Mouse (Mus musculus) midbrain, embryonic 12.5 days (tissue): ENCODE results near the gene E2f8. TPM values are rescaled to one million over a fixed set of nuclear protein-coding genes. Genes with fewer than 3 reads are reported as not detected.

Experiments
- ATAC-seq: fragments of 200-750 bp; cut with Nextera tagmentation; 2 replicates; pipeline ENCODE4 v1.8.0; 2017; ENCODE audit warnings: low read depth, moderate TSS enrichment, moderate library complexity; ENCODE audit not compliant: low FRiP score
- H3K27ac ChIP-seq: fragments of 300-500 bp; sonication (generic); replicated peaks from 2 replicates; pipeline ENCODE4 v1.5.1; 2016; ENCODE audit warnings: mild to moderate bottlenecking
- H3K27me3 ChIP-seq: fragments of 300-500 bp; sonication (generic); 2 replicates; pipeline ENCODE4 v1.6.1; 2016; ENCODE audit warnings: mild to moderate bottlenecking
- H3K36me3 ChIP-seq: fragments of 300-500 bp; sonication (generic); 2 replicates; pipeline ENCODE4 v1.6.1; 2016
- H3K4me1 ChIP-seq: fragments of 300-500 bp; sonication (generic); 2 replicates; pipeline ENCODE4 v1.6.1; 2016
- H3K4me2 ChIP-seq: fragments of 300-500 bp; sonication (generic); replicated peaks from 2 replicates; pipeline ENCODE4 v1.6.1; 2016; ENCODE audit warnings: mild to moderate bottlenecking, moderate library complexity
- H3K4me3 ChIP-seq: fragments of 300-500 bp; sonication (generic); 2 replicates; pipeline ENCODE4 v1.5.1; 2016; ENCODE audit warnings: mild to moderate bottlenecking
- H3K9ac ChIP-seq: fragments of 300-500 bp; sonication (generic); replicated peaks from 2 replicates; pipeline ENCODE4 v1.6.1; 2016; ENCODE audit warnings: mild to moderate bottlenecking, moderate library complexity
- H3K9me3 ChIP-seq: fragments of 300-500 bp; sonication (generic); 2 replicates; pipeline ENCODE4 v1.6.1; 2016; ENCODE audit warnings: mild to moderate bottlenecking
- WGBS: fragments of 180-500 bp; shearing (Covaris S2); methylation state at CpG from one replicate; pipeline ENCODE4 v1.1.7; 2016; 5-methylcytosine and 5-hydroxymethylcytosine counted together
- polyA plus RNA-seq: library from polyadenylated mRNA; unstranded; fragments of >200 nt; fragmentation: Nextera tagmentation; extraction: Ambion mirVana; gene quantifications from 2 replicates; pipeline ENCODE4 v1.2.1, GENCODE M21; 2016

The E2f8 gene
- polyA plus RNA-seq, 1 experiment from 2014 or later, result 12.8 TPM

DNA sequence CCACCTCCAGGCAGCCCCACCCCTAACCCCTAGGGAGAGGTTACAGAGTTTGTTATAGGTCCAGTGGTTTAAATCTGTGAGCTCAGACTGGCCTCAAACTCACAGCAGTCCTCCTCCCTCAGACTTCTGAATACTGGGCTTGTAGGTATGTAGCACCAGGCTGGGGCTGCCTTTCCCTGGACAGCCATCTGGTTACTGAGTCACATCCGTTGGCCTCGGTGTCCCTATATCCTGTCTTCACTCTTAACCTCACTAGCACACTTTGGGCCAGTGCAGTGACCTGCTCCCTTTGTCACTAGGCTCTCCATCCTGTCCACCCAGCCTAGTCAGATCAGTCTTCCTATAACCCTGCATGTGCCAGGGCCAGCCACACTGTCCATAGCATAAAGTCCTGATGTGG lies 7.4 kb upstream of the E2f8 start:
- Histone ChIP-seq H3K9ac (no peak overlapping the region), H3K36me3 (no peaks in the 10 kb centered on the region), H3K27ac (no peak overlapping the region), H3K4me2 (no peak overlapping the region), H3K4me3 (no peak overlapping the region), H3K27me3 (peaks cover 63% of the 10 kb centered on the region), H3K4me1 (peaks cover 23% of the 10 kb centered on the region), H3K9me3 (no peaks in the 10 kb centered on the region)
- 68% methylated on average over 2 of the region's 2 CpGs for WGBS
- ATAC-seq, result no peak

DNA sequence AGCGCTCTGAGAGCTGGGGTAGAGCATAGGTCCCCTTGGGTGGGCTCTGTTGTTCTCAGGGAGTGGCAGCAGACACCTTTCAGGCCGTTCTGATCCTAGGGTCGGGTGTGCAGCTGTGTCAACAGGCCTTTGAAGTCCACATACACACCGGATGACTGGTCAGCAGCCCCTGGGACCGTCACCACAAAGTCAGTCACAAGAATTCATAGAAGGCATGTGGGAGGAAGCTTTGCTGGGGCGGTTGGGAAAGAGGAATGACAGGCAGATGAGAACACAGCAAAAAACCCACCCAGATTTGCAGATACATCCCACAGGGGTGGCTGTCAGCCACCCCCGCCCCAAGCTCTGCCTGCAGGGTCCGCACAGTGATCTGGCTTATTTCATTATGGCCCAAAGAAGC lies 6.6 kb upstream of the E2f8 start:
- peaks cover 23% of the 10 kb centered on the region for H3K4me1 ChIP-seq
- H3K4me3 ChIP-seq, result no peak overlapping the region
- no peaks in the 10 kb centered on the region for H3K36me3 ChIP-seq
- ATAC-seq, result no peak
- no peak overlapping the region for H3K9ac ChIP-seq
- no peaks in the 10 kb centered on the region for H3K9me3 ChIP-seq
- H3K4me2 ChIP-seq, result no peak overlapping the region
- no peak overlapping the region for H3K27ac ChIP-seq
- H3K27me3 ChIP-seq, result peaks cover 63% of the 10 kb centered on the region
- 35% methylated on average over 8 of the region's 8 CpGs for WGBS

DNA sequence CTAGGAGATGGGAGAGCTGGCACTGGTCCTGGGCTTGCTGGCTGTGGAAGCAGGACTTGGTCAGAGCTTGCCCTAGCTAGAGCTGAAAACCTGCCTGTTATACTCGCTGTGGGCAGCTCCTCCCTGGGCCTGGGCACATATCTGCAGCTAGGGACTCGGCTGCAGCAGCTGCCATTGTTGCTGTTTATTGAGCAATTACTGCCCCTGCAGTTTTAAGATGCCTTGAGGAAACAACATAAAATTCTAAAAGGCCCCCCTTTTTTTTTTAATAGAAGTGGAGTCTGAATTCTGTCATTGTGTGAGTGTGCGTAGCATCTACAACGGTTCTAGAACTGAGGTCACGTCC lies 2.8 kb upstream of the E2f8 start:
- H3K27ac ChIP-seq, result no peak overlapping the region
- no peak overlapping the region for H3K4me3 ChIP-seq
- WGBS, result 80% methylated on average over 5 of the region's 5 CpGs
- no peaks in the 10 kb centered on the region for H3K9me3 ChIP-seq
- H3K27me3 ChIP-seq, result peaks cover 70% of the 10 kb centered on the region
- no peak for ATAC-seq
- no peaks in the 10 kb centered on the region for H3K36me3 ChIP-seq
- no peak overlapping the region for H3K9ac ChIP-seq
- H3K4me1 ChIP-seq, result peaks cover 29% of the 10 kb centered on the region
- H3K4me2 ChIP-seq, result no peak overlapping the region

DNA sequence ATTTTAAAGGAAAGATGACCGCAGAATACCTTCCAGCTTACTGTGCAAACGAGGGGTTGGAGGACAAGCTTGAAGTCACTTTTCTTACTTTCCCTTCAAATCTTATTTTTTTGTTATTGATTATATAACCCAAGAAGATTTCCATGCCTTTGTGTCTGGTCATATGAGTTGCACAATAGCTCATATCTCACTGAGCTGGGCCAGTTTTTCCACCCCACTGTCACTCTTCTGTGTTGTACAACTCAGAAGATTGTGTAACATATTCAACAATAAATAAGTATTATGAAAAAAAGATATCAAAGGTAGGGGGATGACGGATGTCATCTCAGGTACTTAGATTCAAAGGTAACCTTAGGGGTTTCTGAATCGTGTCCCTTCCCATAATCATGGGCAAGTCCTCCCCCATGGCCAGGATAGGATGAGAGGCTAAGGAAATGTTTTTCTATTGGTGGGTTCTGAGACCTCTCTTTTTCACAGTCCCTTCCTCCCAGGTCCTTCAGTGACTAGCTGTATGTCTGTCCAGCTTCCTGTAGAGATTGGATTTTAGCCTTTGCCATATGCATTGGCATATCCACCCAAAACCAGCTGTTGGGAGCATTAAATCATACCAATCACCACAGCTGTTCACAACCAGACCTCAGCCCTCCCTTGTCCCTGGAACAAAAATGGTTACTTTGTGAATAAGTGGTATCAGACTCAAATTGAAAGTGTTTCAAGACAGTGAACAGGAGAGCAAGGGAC lies 2.3 kb upstream of the E2f8 start:
- Histone ChIP-seq H3K36me3 (no peaks in the 10 kb centered on the region), H3K27me3 (peaks cover 66% of the 10 kb centered on the region), H3K4me3 (no peak overlapping the region), H3K4me1 (peaks cover 31% of the 10 kb centered on the region), H3K9me3 (no peaks in the 10 kb centered on the region), H3K27ac (no peak overlapping the region), H3K9ac (no peak overlapping the region), H3K4me2 (no peak overlapping the region)
- 83% methylated on average over 4 of the region's 4 CpGs for WGBS
- no peak for ATAC-seq

DNA sequence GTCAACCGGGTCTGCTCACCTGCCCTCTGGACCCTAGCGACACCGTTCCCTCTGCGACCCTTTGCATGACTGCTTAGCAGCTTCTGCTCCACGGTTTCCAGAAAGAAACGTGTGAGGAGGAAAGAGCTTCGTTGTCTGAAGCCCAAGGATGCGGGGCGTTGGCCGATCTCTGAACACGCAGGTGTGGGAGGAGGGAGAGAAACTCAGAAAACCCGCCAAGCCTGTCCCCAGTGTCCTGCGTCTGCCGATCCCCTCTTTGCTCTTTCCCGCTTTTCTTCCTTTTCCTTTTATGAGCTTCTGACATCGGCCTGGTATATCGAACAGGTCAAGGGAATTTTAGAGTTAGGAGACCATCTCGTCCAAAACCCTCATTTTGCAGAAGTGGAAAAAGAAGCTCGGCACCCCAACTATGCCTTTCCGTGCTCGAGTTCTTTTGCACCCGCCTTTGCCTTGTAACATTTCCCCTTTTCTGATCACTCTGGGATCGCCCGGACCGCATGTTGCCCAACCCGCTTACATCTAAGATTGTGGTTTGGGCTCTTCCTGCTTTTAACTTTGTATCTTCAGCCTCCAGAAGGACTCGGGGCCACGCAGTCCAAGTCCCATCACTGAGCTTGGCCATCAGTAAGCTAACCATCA lies 694 bp upstream of the E2f8 start:
- no peak for ATAC-seq
- H3K4me2 ChIP-seq, result peak overlapping the region; percentile 99
- H3K27me3 ChIP-seq, result peaks cover 58% of the 10 kb centered on the region
- peaks cover 21% of the 10 kb centered on the region for H3K4me1 ChIP-seq
- peak overlapping the region; percentile 58 for H3K9ac ChIP-seq
- peaks cover 13% of the 10 kb centered on the region for H3K36me3 ChIP-seq
- no peak overlapping the region for H3K27ac ChIP-seq
- H3K4me3 ChIP-seq, result peak overlapping the region; percentile 82
- no peaks in the 10 kb centered on the region for H3K9me3 ChIP-seq
- WGBS, result 3% methylated on average over 28 of the region's 28 CpGs

DNA sequence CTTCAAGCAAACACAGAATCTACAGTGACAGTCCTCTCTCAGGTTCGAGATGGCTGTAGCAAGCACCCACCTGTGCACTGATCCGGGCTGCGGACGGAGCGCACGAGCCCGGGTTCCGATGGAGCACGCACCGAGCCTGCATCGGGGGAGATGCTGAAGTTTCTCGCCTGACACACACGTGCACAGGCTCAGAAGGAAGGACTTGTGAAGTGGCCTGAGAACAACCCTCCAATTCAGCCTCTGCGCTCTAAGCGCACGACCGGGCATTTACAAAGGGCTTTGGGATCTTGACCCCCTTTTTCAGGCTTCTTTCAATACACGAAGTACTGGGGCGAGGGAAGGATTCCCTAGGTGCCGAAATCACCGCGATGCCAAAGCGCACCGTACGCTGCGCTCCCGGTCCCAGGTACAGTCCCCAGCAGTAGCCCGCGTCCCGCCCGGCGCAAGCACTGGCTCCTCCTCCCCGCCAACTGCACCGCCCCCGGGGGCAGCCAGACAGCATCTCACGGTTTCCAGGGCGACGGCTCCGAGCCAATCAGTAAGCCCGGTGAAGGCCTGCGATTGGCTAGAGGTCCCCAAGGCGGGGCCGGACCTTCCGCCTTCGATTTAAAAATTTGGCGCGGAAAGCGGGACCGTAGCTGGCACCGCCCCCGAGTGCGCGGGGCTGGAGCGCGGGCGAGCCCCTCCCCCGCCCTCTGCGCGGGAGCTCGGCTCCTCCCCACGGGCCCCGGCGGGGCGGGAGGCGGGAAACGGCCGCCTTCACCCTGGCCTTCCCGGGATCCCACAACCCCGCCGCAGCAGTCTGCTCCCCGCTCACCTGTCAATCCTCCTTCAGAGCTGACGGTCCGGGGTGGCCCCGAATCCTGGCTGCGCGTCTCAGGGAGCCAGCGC lies 560 bp downstream of the E2f8 start:
- Histone ChIP-seq H3K27ac (peak overlapping the region; percentile 78), H3K27me3 (peaks cover 51% of the 10 kb centered on the region), H3K4me3 (peak overlapping the region; percentile 82), H3K4me1 (peaks cover 21% of the 10 kb centered on the region), H3K4me2 (peak overlapping the region; percentile 99), H3K36me3 (peaks cover 23% of the 10 kb centered on the region), H3K9ac (peak overlapping the region; percentile 82), H3K9me3 (no peaks in the 10 kb centered on the region)
- WGBS, result under 1% methylated on average over 76 of the region's 77 CpGs
- ATAC-seq, result peak; percentile 98

DNA sequence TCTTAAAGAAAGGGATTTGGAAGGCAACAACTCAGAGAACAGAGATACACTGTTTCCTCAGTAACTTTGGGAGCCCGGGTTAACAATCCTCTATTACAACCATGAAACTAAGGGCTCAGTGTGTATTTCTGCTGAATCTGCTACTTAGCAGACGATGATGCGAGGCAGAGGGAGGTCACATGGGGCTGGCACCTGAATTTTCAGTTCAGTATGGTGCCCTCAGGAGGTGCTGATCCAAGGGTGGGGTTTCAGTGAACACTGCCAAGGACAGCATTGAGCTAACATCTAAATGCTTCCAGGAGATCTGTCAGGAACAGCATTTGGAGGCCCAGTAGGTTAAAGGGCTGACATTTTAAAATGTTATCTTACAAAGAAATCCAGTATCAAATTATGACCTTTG lies 1.8 kb downstream of the E2f8 start:
- 54% methylated on average over 3 of the region's 3 CpGs for WGBS
- Histone ChIP-seq H3K9me3 (no peaks in the 10 kb centered on the region), H3K4me3 (peak overlapping the region; percentile 27), H3K36me3 (peaks cover 36% of the 10 kb centered on the region), H3K4me1 (peaks cover 21% of the 10 kb centered on the region), H3K9ac (0 out of 2 replicates have a peak overlapping the region, but pooled peaks have one; percentile 37), H3K4me2 (peak overlapping the region; percentile 49), H3K27me3 (peaks cover 39% of the 10 kb centered on the region), H3K27ac (no peak overlapping the region)
- ATAC-seq, result no peak

DNA sequence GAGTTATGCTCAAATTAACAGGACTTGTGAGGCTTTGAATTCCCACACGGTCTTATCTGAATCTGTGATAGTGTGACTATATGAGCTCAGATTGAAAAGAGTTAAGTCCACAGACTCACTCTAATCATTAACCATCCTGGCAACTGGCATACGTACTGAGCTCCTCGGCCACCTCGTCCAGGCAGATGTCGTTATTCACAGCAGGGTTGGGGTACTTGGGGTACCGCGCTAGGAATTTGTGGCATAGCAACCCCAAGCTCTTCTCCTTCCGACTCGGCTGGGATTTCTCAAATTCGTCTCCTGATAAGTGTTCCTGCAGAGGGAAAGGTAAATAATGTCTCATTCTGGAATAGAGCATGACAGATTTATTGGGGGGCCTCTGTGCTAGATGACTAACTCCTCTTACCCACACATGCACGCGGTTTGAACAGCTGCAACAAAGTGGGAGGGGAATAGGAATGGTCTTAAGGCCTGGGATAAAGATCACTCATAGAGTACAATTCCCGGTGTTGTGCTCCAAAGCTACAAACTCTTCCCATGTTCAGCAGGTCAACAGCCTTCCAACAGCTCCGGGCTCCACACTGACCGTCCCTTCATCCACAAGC lies 3.5 kb downstream of the E2f8 start:
- WGBS, result 91% methylated on average over 15 of the region's 15 CpGs
- no peaks in the 10 kb centered on the region for H3K9me3 ChIP-seq
- ATAC-seq, result no peak
- peaks cover 22% of the 10 kb centered on the region for H3K27me3 ChIP-seq
- peaks cover 48% of the 10 kb centered on the region for H3K36me3 ChIP-seq
- H3K4me2 ChIP-seq, result no peak overlapping the region
- no peak overlapping the region for H3K27ac ChIP-seq
- H3K4me1 ChIP-seq, result peaks cover 21% of the 10 kb centered on the region
- no peak overlapping the region for H3K9ac ChIP-seq
- no peak overlapping the region for H3K4me3 ChIP-seq

DNA sequence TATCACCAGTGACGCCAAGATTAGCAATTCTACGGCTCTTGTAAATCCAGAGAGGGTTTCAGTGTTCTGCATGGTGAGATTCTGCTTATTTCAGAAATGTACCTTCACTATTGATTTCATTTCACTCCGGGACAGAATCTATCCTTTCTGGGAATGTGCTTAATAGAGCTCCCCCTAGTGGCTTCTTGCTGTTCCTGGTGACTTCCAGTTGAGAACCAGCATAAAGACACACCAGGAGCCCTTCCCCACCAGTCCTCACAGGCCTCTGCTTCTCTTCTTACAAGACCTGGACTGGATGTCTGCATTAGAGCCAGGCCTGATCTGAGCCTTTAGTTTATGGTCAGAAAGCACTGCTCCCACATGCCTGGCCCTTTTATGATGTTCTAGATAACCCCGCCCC lies 4.9 kb downstream of the E2f8 start:
- H3K27ac ChIP-seq, result no peak overlapping the region
- H3K9me3 ChIP-seq, result no peaks in the 10 kb centered on the region
- no peak overlapping the region for H3K4me2 ChIP-seq
- peaks cover 11% of the 10 kb centered on the region for H3K4me1 ChIP-seq
- H3K27me3 ChIP-seq, result peaks cover 10% of the 10 kb centered on the region; the same call in 1 of the 2 replicates
- no peak overlapping the region for H3K4me3 ChIP-seq
- 77% methylated on average over 4 of the region's 4 CpGs for WGBS
- ATAC-seq, result no peak
- peaks cover 62% of the 10 kb centered on the region for H3K36me3 ChIP-seq
- no peak overlapping the region for H3K9ac ChIP-seq

DNA sequence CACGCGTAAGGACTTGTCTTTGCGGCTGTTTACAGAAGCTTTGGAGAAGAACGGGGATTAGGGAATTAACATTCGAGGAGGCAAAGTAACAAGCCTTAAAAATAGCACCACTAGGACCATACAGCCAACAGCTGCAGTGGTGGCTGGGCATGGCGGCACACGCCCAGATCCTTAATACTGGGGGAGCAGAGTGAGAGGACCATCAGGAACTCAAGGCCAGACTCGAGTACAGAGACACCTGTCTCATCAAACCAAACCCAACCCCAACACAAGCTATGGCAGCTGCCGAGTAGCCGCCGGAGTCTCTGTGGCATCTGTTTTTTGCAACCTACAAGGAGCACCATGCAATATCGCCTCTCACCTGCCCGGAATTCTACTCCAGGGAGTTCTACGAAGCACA lies 6.3 kb downstream of the E2f8 start:
- WGBS, result 93% methylated on average over 14 of the region's 14 CpGs

DNA sequence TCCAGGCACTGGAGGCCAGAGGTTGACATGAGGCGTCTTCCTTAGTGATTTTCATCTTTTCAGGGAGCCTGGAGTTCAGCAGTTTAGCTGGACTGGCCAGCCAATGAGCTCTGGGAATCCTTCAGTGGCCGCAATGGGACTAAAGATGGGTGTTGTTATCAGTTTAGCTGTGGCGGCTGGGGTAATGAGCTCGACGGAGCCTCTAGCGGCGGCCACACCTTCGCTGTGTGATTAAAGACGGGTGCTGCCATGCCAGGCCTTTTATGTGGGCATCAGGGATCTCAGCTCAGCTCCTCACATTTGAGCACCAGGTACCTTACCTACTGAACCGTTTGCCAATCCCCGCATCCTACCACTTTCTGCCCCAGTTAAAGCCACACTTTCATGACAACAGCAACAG lies 10.1 kb downstream of the E2f8 start:
- no peak overlapping the region for H3K27ac ChIP-seq
- no peak overlapping the region for H3K9ac ChIP-seq
- no peaks in the 10 kb centered on the region for H3K9me3 ChIP-seq
- H3K36me3 ChIP-seq, result peaks cover 84% of the 10 kb centered on the region
- H3K4me3 ChIP-seq, result no peak overlapping the region
- H3K4me2 ChIP-seq, result no peak overlapping the region
- H3K27me3 ChIP-seq, result no peaks in the 10 kb centered on the region
- H3K4me1 ChIP-seq, result no peaks in the 10 kb centered on the region
- no peak for ATAC-seq
- WGBS, result 93% methylated on average over 11 of the region's 11 CpGs

More for the DNA sequence above, 6.3 kb downstream of the E2f8 start:
- Histone ChIP-seq H3K4me1 (peaks cover 8% of the 10 kb centered on the region), H3K27ac (no peak overlapping the region), H3K4me3 (no peak overlapping the region), H3K36me3 (peaks cover 76% of the 10 kb centered on the region), H3K27me3 (peaks cover 6% of the 10 kb centered on the region; the same call in 1 of the 2 replicates), H3K9me3 (no peaks in the 10 kb centered on the region), H3K9ac (no peak overlapping the region), H3K4me2 (no peak overlapping the region)
- no peak for ATAC-seq
